Mouse (Mus musculus) liver, adult 2 months (tissue): ENCODE results near the gene Tradd.

Source experiments
- CTCF ChIP-seq: fragments of 200-500 bp; IDR thresholded peaks from 2 replicates; pipeline ENCODE4 v1.5.1; 2011; ENCODE audit warnings: low read depth, low read length, control low read depth
- POLR2A ChIP-seq: fragments of 200-500 bp; IDR thresholded peaks from 2 replicates; pipeline ENCODE4 v1.6.1; 2011; ENCODE audit warnings: low read length, control low read depth; ENCODE audit not compliant: insufficient read depth; ENCODE audit errors: extremely low read depth

GRCm38 (mm10) chr8:105278911-105279334 lies 14.5 kb upstream of the Tradd start:
- TF ChIP-seq CTCF (peak; percentile 61), POLR2A (no peak)
